Comparison of ENCODE assay signal across 8 mouse cellular contexts in genomic region chr17:74994582-74994893, GRCm38 (mm10). TPM values are rescaled to one million over a fixed set of nuclear protein-coding genes. Genes with fewer than 3 reads are reported as not detected.
DNase-seq lines count a peak whose midpoint lies in the region; ATAC-seq and TF ChIP-seq lines count a peak whose summit lies in the region.

No protein-coding gene starts in this region.

- 1% methylated on average over 4 of the region's 4 CpGs for WGBS in hindbrain, embryonic 13.5 days
- WGBS in midbrain, embryonic 13.5 days, result 0% methylated on average over 4 of the region's 4 CpGs

- H3K9me3 ChIP-seq in hindbrain, embryonic 13.5 days, result no peaks in the 10 kb centered on the region
- H3K9me3 ChIP-seq in midbrain, embryonic 13.5 days, result no peaks in the 10 kb centered on the region; the same call in 1 of the 2 replicates

- H3K4me1 ChIP-seq in embryonic fibroblast, embryonic 13.5 days (ENCODE audit: control insufficient read depth, insufficient read depth, low read length), result peaks cover 7% of the 10 kb centered on the region
- peaks cover 13% of the 10 kb centered on the region for H3K4me1 ChIP-seq in hindbrain, embryonic 13.5 days (replicated peaks)
- H3K4me1 ChIP-seq in midbrain, embryonic 13.5 days (replicated peaks), result peaks cover 18% of the 10 kb centered on the region

- no peak for TF ChIP-seq CTCF in embryonic fibroblast, embryonic 13.5 days (IDR thresholded peaks at IDR 0.05; ENCODE audit: borderline replicate concordance, insufficient read depth, low read length)

- H3K9ac ChIP-seq in hindbrain, embryonic 13.5 days, result peak overlapping the region; percentile 55; the same call in 1 of the 2 replicates
- peak overlapping the region; percentile 36; the same call in 1 of the 2 replicates for H3K9ac ChIP-seq in midbrain, embryonic 13.5 days (replicated peaks)

- peaks cover 14% of the 10 kb centered on the region for H3K27me3 ChIP-seq in hindbrain, embryonic 13.5 days
- H3K27me3 ChIP-seq in midbrain, embryonic 13.5 days, result no peaks in the 10 kb centered on the region; the same call in 1 of the 2 replicates

- ATAC-seq in common myeloid progenitor, adult 5-6 weeks (replicated peaks; ENCODE audit: low read depth, poor library complexity, severe bottlenecking), result 0 out of 2 replicates have a peak, but pooled peaks have one; percentile 15
- ATAC-seq in hindbrain, embryonic 13.5 days (ENCODE audit: low FRiP score), result no peak
- ATAC-seq in midbrain, embryonic 13.5 days, result no peak; the same call in 1 of the 2 replicates
- ATAC-seq in cerebellum, adult (ENCODE audit: insufficient number of reproducible peaks, low FRiP score, low TSS enrichment), result no peak

- peak overlapping the region; percentile 1; the same call in 1 of the 2 replicates for H3K4me3 ChIP-seq in embryonic fibroblast, embryonic 13.5 days (ENCODE audit: insufficient read depth, low read length)
- peak overlapping the region; percentile 34 for H3K4me3 ChIP-seq in hindbrain, embryonic 13.5 days
- H3K4me3 ChIP-seq in midbrain, embryonic 13.5 days (replicated peaks), result peak overlapping the region; percentile 34

- peak overlapping the region; percentile 61 for H3K4me2 ChIP-seq in hindbrain, embryonic 13.5 days
- peak overlapping the region; percentile 63 for H3K4me2 ChIP-seq in midbrain, embryonic 13.5 days (replicated peaks)

- H3K27ac ChIP-seq in embryonic fibroblast, embryonic 13.5 days (ENCODE audit: insufficient read depth, low read length), result peak overlapping the region; percentile 53
- H3K27ac ChIP-seq in hindbrain, embryonic 13.5 days, result 0 out of 2 replicates have a peak overlapping the region, but pooled peaks have one; percentile 23
- no peak overlapping the region for H3K27ac ChIP-seq in midbrain, embryonic 13.5 days

- no peak for DNase-seq in gastrocnemius, postnatal 10 days
- DNase-seq in layer of hippocampus, postnatal 36 days, result no peak
- DNase-seq in layer of hippocampus, postnatal 14 days (ENCODE audit: low spot score in 2 of 2), result no peak

- H3K36me3 ChIP-seq in hindbrain, embryonic 13.5 days, result no peaks in the 10 kb centered on the region
- H3K36me3 ChIP-seq in midbrain, embryonic 13.5 days, result no peaks in the 10 kb centered on the region

- TF ChIP-seq POLR2A in embryonic fibroblast, embryonic 13.5 days (IDR thresholded peaks at IDR 0.05; ENCODE audit: low read depth, low read length), result peak; percentile 39

RNA-seq across cellular contexts. Expression of gene Ltbp1, which starts 10.8 kb away (rescaled TPM):
- total RNA-seq in common myeloid progenitor, adult 5-6 weeks (2017), result 2.2 and 2.5 TPM in 2 replicates
- polyA plus RNA-seq in embryonic fibroblast, embryonic 13.5 days (2011; ENCODE audit: insufficient read length, low read depth, missing spikeins), result 152 and 252 TPM in 2 replicates
- polyA plus RNA-seq in hindbrain, embryonic 13.5 days (2015; fragmentation: Nextera tagmentation; extraction: Ambion mirVana), result 2.2 and 3.7 TPM in 2 replicates
- polyA plus RNA-seq in midbrain, embryonic 13.5 days (2015; fragmentation: Nextera tagmentation; extraction: Ambion mirVana), result 2.6 and 2.7 TPM in 2 replicates
- 10 to 100 TPM; 24.6 to 29.1 TPM for total RNA-seq in gastrocnemius, postnatal 10 days (2021)
- 1 to 10 TPM; 6.4 to 7.5 TPM for total RNA-seq in layer of hippocampus, postnatal 36 days (2021)
- total RNA-seq in layer of hippocampus, postnatal 14 days (2021), result 1 to 10 TPM; 8.9 to 9.2 TPM
